Mouse (Mus musculus): ENCODE measurements around the gene Rcvrn. TPM values are rescaled to one million over a fixed set of nuclear protein-coding genes. Genes with fewer than 3 reads are reported as not detected.

Gene Rcvrn
- polyA plus RNA-seq, 1 experiment from 2014 or later = not detected

DNA sequence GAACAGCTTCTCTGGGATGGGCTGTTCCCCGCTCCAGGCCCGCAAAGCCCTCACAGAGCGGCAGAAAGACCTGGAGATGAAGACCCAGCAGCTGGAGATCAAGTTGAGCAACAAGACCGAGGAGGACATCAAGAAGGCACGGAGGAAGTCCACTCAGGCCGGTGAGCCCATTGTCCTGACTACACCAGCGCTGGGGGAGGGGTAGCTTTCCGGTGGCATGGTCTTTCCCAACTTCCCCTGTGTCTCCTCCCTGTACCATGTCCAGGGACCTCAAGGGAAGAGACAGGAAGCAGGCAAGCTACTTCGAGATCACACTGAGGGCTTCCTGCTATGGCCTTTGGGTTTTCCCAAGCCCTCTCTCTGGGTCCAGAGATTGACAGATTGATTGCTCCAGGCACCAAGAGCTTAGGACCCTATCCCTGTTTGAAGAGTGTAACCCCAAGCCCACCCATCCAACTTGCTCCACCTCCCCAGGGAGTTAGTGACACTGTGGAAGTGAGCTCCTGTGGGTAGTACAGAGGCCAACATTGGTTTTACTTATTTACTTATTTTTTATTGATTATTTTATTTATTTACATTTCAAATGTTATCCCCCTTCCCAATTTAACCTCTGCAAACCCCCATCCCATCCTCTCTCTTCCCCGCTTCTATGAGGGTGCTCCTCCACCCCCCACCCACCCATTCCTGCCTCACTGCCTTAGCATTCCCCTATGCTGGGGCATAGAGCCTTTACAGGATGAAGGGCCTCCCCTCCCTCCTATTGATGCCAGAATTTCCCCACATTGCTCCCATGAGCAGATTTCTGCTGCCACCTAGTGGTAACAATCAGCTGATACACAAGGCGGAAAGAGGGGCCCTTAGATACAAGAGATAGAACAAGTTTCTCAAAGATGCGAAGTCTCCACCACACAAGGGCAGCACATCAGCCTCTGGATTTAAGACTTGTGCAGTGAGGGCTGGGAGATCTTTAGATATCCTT, 19.3 kb upstream of the Rcvrn start:
- Histone ChIP-seq H3K4me1 (no peaks in the 10 kb centered on the region), H3K9ac (no peak overlapping the region), H3K9me3 (no peaks in the 10 kb centered on the region), H3K4me2 (replicated peaks) (no peak overlapping the region), H3K36me3 (no peaks in the 10 kb centered on the region), H3K4me3 (no peak overlapping the region), H3K27me3 (no peaks in the 10 kb centered on the region), H3K27ac (no peak overlapping the region)
- WGBS = 61% methylated on average over 12 of the region's 12 CpGs
- no peak for ATAC-seq (ENCODE audit: insufficient number of reproducible peaks, insufficient read depth, low FRiP score, low TSS enrichment)

GRCm38 (mm10) chr11:67679300-67679699, 15.8 kb upstream of the Rcvrn start:
- H3K9ac ChIP-seq = no peak overlapping the region
- no peak overlapping the region for H3K4me3 ChIP-seq
- H3K27ac ChIP-seq = no peak overlapping the region
- H3K27me3 ChIP-seq = no peaks in the 10 kb centered on the region
- H3K36me3 ChIP-seq = no peaks in the 10 kb centered on the region
- 67% methylated on average over 5 of the region's 5 CpGs for WGBS
- no peaks in the 10 kb centered on the region for H3K9me3 ChIP-seq
- no peak overlapping the region for H3K4me2 ChIP-seq (replicated peaks)
- H3K4me1 ChIP-seq = no peaks in the 10 kb centered on the region
- ATAC-seq (ENCODE audit: insufficient number of reproducible peaks, insufficient read depth, low FRiP score, low TSS enrichment) = no peak

- 89% methylated on average over 2 of the region's 2 CpGs for WGBS
These were observed 15.2 kb upstream of the Rcvrn start for GRCm38 (mm10) chr11:67679930-67680329.

GRCm38 (mm10) chr11:67681871-67682270, 13.3 kb upstream of the Rcvrn start:
- WGBS = 77% methylated on average over 3 of the region's 3 CpGs
- Histone ChIP-seq H3K9ac (no peak overlapping the region), H3K27ac (no peak overlapping the region), H3K27me3 (no peaks in the 10 kb centered on the region), H3K36me3 (no peaks in the 10 kb centered on the region), H3K4me1 (no peaks in the 10 kb centered on the region), H3K4me3 (no peak overlapping the region), H3K4me2 (replicated peaks) (no peak overlapping the region), H3K9me3 (no peaks in the 10 kb centered on the region)
- no peak for ATAC-seq (ENCODE audit: insufficient number of reproducible peaks, insufficient read depth, low FRiP score, low TSS enrichment)

More at GRCm38 (mm10) chr11:67679930-67680329, 15.2 kb upstream of the Rcvrn start:
- Histone ChIP-seq H3K9me3 (no peaks in the 10 kb centered on the region), H3K27me3 (no peaks in the 10 kb centered on the region), H3K4me3 (no peak overlapping the region), H3K36me3 (no peaks in the 10 kb centered on the region), H3K9ac (no peak overlapping the region), H3K4me1 (no peaks in the 10 kb centered on the region), H3K27ac (no peak overlapping the region), H3K4me2 (replicated peaks) (no peak overlapping the region)
- ATAC-seq (ENCODE audit: insufficient number of reproducible peaks, insufficient read depth, low FRiP score, low TSS enrichment) = no peak

DNA sequence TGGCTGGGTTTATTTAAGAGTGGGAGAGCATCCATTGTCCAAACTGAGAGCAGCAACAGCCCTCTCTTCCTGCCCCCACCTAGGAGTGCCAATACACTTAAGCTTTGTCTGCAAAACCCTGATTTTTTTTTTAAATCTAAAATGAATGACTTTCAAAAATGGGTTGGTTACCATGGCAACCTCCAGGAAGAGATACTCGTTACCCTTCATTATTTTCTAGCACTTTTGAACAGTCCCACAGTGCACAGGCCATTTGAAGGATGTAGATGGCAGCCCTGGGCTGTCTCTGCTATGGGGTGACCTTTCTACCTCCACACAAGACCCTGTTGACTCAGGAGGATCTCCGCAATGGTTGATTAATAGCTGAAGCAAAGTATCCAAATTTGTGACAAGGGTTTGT, 9.0 kb upstream of the Rcvrn start:
- Histone ChIP-seq H3K36me3 (no peaks in the 10 kb centered on the region), H3K4me2 (replicated peaks) (no peak overlapping the region), H3K27ac (no peak overlapping the region), H3K9me3 (no peaks in the 10 kb centered on the region), H3K9ac (no peak overlapping the region), H3K4me1 (no peaks in the 10 kb centered on the region), H3K4me3 (no peak overlapping the region), H3K27me3 (no peaks in the 10 kb centered on the region)
- 79% methylated on average over 2 of the region's 2 CpGs for WGBS
- ATAC-seq (ENCODE audit: insufficient number of reproducible peaks, insufficient read depth, low FRiP score, low TSS enrichment) = no peak

DNA sequence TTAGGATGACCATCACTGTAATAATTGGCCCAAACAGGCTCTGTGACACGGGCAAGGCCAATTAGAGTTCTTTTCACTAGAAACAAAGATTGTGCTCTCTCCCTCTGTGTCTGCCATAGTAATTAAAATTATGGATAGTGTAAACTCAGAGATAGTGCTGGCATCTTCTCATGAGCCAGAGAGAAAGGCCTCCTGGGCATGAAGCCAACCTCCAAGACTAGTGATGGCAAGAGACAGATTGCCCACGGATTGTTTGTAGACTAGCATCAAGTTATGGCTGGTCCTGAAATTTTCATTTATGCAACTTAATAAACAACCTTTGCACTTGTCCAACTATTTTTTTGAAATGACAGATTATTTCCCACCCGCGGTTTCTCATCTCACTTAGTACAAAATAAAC, 17.9 kb downstream of the Rcvrn start:
- H3K27ac ChIP-seq = no peak overlapping the region
- no peak overlapping the region for H3K4me3 ChIP-seq
- no peak overlapping the region for H3K9ac ChIP-seq
- 88% methylated on average over 4 of the region's 4 CpGs for WGBS
- H3K36me3 ChIP-seq = no peaks in the 10 kb centered on the region
- H3K9me3 ChIP-seq = no peaks in the 10 kb centered on the region
- H3K4me1 ChIP-seq = no peaks in the 10 kb centered on the region
- ATAC-seq (ENCODE audit: insufficient number of reproducible peaks, insufficient read depth, low FRiP score, low TSS enrichment) = no peak
- H3K4me2 ChIP-seq (replicated peaks) = no peak overlapping the region
- H3K27me3 ChIP-seq = no peaks in the 10 kb centered on the region

DNA sequence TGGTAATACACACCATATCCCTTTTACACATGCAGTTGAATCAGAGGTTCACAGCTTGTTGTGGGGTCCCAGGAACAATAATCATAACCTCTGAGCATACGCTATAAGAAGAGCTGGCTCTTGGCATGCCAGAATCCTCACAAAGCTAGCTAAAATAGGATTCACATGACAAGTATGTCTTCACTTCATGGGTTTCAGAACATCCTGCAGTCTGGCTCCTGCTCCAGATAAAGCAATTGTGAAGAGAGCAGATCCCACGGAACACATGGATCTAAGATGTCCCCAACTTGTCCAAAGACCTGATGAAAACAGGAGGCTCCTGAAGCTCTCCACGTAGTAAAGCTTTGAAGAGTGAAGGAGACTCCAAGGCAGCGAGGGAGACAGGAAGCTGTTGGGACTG, 20.3 kb downstream of the Rcvrn start:
- 81% methylated on average over 4 of the region's 4 CpGs for WGBS
- Histone ChIP-seq H3K4me3 (no peak overlapping the region), H3K27ac (no peak overlapping the region), H3K27me3 (no peaks in the 10 kb centered on the region), H3K9ac (no peak overlapping the region), H3K9me3 (no peaks in the 10 kb centered on the region), H3K4me2 (replicated peaks) (no peak overlapping the region), H3K36me3 (no peaks in the 10 kb centered on the region), H3K4me1 (no peaks in the 10 kb centered on the region)
- ATAC-seq (ENCODE audit: insufficient number of reproducible peaks, insufficient read depth, low FRiP score, low TSS enrichment) = no peak

GRCm38 (mm10) chr11:67721485-67721884, 26.4 kb downstream of the Rcvrn start:
- WGBS = 95% methylated on average over 5 of the region's 5 CpGs
- Histone ChIP-seq H3K9me3 (no peaks in the 10 kb centered on the region), H3K36me3 (no peaks in the 10 kb centered on the region), H3K27ac (no peak overlapping the region), H3K4me2 (replicated peaks) (no peak overlapping the region), H3K9ac (no peak overlapping the region), H3K4me1 (no peaks in the 10 kb centered on the region), H3K27me3 (no peaks in the 10 kb centered on the region), H3K4me3 (no peak overlapping the region)
- no peak for ATAC-seq (ENCODE audit: insufficient number of reproducible peaks, insufficient read depth, low FRiP score, low TSS enrichment)

GRCm38 (mm10) chr11:67722399-67723156, 27.5 kb downstream of the Rcvrn start:
- Histone ChIP-seq H3K4me3 (no peak overlapping the region), H3K4me1 (no peaks in the 10 kb centered on the region), H3K9ac (no peak overlapping the region), H3K36me3 (no peaks in the 10 kb centered on the region), H3K27ac (no peak overlapping the region), H3K27me3 (no peaks in the 10 kb centered on the region), H3K4me2 (replicated peaks) (no peak overlapping the region), H3K9me3 (no peaks in the 10 kb centered on the region)
- 40% methylated on average over 7 of the region's 7 CpGs for WGBS
- ATAC-seq (ENCODE audit: insufficient number of reproducible peaks, insufficient read depth, low FRiP score, low TSS enrichment) = no peak

GRCm38 (mm10) chr11:67723231-67724013, 28.3 kb downstream of the Rcvrn start:
- Histone ChIP-seq H3K4me1 (no peaks in the 10 kb centered on the region), H3K9me3 (no peaks in the 10 kb centered on the region), H3K36me3 (no peaks in the 10 kb centered on the region), H3K4me3 (no peak overlapping the region), H3K9ac (no peak overlapping the region), H3K27ac (no peak overlapping the region), H3K4me2 (replicated peaks) (no peak overlapping the region), H3K27me3 (no peaks in the 10 kb centered on the region)
- 69% methylated on average over 8 of the region's 8 CpGs for WGBS
- no peak for ATAC-seq (ENCODE audit: insufficient number of reproducible peaks, insufficient read depth, low FRiP score, low TSS enrichment)

DNA sequence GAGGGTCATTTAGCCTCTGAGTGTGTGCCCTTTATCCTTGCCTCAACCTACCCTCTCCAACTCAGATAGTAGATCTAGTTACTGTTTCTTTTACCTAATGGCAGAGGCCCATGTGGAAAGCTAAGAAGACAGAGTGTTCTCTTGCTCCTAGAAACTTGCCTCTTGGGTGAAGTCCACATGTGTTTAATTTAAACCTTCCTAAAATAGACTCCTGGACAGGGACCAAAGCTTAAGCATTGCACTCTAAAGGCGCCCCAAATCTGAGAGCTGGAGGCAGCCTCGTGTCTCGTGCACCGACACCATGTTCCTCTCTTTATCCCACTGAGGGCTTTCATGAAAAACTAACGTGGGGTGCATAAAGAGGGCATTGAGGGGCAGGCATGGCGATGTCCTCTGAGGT, 32.0 kb downstream of the Rcvrn start:
- no peaks in the 10 kb centered on the region for H3K9me3 ChIP-seq
- H3K27me3 ChIP-seq = no peaks in the 10 kb centered on the region
- H3K27ac ChIP-seq = no peak overlapping the region
- no peak overlapping the region for H3K4me2 ChIP-seq (replicated peaks)
- H3K36me3 ChIP-seq = no peaks in the 10 kb centered on the region
- no peak for ATAC-seq (ENCODE audit: insufficient number of reproducible peaks, insufficient read depth, low FRiP score, low TSS enrichment)
- WGBS = 79% methylated on average over 6 of the region's 6 CpGs
- no peak overlapping the region for H3K4me3 ChIP-seq
- H3K4me1 ChIP-seq = no peaks in the 10 kb centered on the region
- no peak overlapping the region for H3K9ac ChIP-seq

Measured in embryonic facial prominence, embryonic 12.5 days (tissue).